Mouse (Mus musculus) hematopoietic stem cell, adult 5-6 weeks (primary cell): Measurements from ENCODE around the gene Olfr729. TPM values are rescaled to one million over a fixed set of nuclear protein-coding genes. Genes with fewer than 3 reads are reported as not detected.

Experiments
- ATAC-seq, 2 experiments: fragments of 125-278 bp in 1 of 2; replicated peaks in 1 of 2; 2 replicates each; pipeline ENCODE4 v1.8.0; 2016 to 2017; ENCODE audit warnings: inconsistent platforms in 2 of 2, mild to moderate bottlenecking in 2 of 2, moderate number of reproducible peaks in 2 of 2, low read depth in 1 of 2, moderate TSS enrichment in 1 of 2; ENCODE audit not compliant: low FRiP score in 2 of 2, poor library complexity in 2 of 2, severe bottlenecking in 2 of 2, insufficient read depth in 1 of 2, low TSS enrichment in 1 of 2
- total RNA-seq: library from RNA; stranded (forward); fragments of 172-1452, 232-1000 nt; gene quantifications from 2 replicates; pipeline ENCODE4 v1.2.3, GENCODE M21; 2017

The Olfr729 gene
- total RNA-seq = not detected in 2 replicates

DNA sequence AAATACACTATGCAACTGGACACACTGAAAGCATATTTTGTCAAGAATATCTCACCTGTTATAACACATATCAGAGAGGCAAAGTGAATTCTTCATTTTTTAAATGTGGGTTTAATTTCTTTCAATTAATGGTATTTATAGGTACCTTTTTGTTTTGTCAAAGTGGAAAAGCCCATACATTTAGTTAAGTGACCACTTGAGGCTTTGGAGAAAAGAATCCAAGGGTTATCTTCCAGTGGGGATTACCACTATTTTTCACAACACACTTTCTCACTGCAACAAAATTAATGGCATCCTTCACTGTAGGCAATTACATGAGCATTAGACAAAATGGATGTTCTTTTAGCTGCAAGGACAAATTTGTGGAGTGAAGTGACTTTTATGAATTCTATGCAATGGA is at the start of gene Olfr729:
Olfr729 (minus strand) TSS at position 101 of the 400 bp plus-strand sequence.
- no peak for ATAC-seq

GRCm38 (mm10) chr14:50188098-50188497 is 35.4 kb upstream of the Olfr729 start, which contains the start of gene Olfr730:
Gene Olfr730 (minus strand): TSS chr14:50188198.
- ATAC-seq = no peak

DNA sequence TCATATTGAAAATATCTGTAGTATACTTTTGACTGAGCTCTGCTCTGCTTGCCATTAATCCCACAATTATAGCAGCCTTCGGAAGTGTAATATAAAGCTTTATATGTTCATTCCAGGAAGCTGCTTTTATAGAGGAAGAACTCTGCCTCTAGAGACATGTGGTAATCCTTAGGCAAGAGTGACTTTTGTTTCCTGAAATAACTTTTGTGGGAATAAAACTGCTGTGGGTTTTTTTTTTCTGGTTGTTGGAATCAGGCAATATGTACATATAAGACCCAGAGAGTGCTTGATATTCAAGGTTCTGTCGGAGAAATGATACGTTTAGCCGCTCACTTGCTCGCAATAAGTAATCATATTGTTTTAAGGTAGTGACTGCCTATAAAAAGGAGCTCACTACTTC is 10.1 kb downstream of the Olfr729 start, which contains the start of gene Olfr728:
Olfr728 (minus strand) TSS at position 101 of the 400 bp plus-strand sequence.
- no peak for ATAC-seq

DNA sequence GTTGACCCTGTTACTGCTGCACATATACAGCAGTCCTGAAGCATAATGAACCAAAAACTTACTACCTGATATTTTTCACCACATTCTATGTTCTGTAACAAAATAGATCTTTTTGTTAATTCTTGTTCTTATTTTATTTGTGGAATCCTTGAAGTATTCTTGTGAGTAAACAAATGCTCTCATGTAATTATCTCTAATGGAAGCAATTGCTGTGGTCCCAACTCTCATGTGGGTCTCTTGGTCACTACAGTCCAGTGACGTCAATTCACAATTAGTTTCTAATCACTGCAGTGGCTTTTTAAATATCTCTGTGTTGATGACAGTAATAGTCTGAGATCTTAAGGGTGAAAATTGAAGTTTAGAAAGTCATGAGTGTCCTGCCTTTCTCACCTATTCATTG is 29.8 kb downstream of the Olfr729 start, which contains the start of gene Olfr727:
Olfr727 (plus strand) TSS at position 301 of the 400 bp plus-strand sequence.
- no peak for ATAC-seq

Other genes starting within 250 kb of the Olfr729 start
- gene Olfr723, start 221.1 kb downstream of the Olfr729 start, total RNA-seq = not detected in 2 replicates
- gene Olfr724, start 189.6 kb downstream of the Olfr729 start, total RNA-seq = not detected in 2 replicates
- gene Olfr725, start 112.5 kb downstream of the Olfr729 start, total RNA-seq = not detected in 2 replicates
- not detected in 2 replicates for gene Olfr726, start 62.0 kb downstream of the Olfr729 start, total RNA-seq
- gene Olfr727, start 29.7 kb downstream of the Olfr729 start, total RNA-seq = not detected in 2 replicates
- not detected in 2 replicates for gene Olfr728, start 10.2 kb downstream of the Olfr729 start, total RNA-seq
- gene Olfr730, start 35.3 kb upstream of the Olfr729 start, total RNA-seq = not detected in 2 replicates
- not detected in 2 replicates for gene Olfr731, start 89.0 kb upstream of the Olfr729 start, total RNA-seq
- not detected in 2 replicates for gene Olfr732, start 131.3 kb upstream of the Olfr729 start, total RNA-seq
- not detected in 2 replicates for gene Olfr733, start 148.6 kb upstream of the Olfr729 start, total RNA-seq
- not detected in 2 replicates for gene Olfr734, start 173.9 kb upstream of the Olfr729 start, total RNA-seq
- gene Olfr735, start 196.0 kb upstream of the Olfr729 start, total RNA-seq = not detected in 2 replicates
- not detected in 2 replicates for gene Tlr11, start 205.0 kb upstream of the Olfr729 start, total RNA-seq
- not detected in 2 replicates for gene Olfr736, start 228.3 kb upstream of the Olfr729 start, total RNA-seq